19 mouse cellular contexts compared by ENCODE assay signal in the genomic region with DNA sequence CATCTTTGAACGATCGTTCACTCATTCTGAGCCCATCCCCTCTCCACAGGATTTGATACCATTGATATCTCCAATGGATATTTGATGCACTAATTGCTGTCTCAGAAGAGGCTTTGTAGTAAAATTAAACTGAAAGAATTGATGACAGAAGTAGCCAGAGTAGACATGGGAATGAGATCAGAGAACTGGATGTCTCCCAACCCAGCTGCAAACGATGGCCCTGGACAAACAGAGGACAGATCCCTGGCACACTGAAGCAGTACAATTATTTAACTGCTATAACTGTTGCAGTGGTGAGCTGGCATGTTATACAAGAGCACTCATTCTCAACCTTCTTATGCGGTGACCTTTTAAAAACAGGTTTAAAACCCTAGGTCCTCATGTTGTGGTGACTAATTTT.
DNase-seq lines count a peak whose midpoint lies in the region; ATAC-seq and TF ChIP-seq lines count a peak whose summit lies in the region.
"Had no signal": no experiment of that assay in that cellular context is flagged by ENCODE, and none has a peak within 500 bp of the region (broad histone marks: within the 10 kb centered on the region; RNA-seq: fewer than 3 reads in every experiment).

No protein-coding gene starts in this region.

- no peaks in the 10 kb centered on the region for H3K4me1 ChIP-seq in forebrain, postnatal 0 days (ENCODE audit: insufficient read depth)
- no peaks in the 10 kb centered on the region for H3K4me1 ChIP-seq in forebrain, embryonic 12.5 days
- no peaks in the 10 kb centered on the region for H3K4me1 ChIP-seq in heart, embryonic 11.5 days (ENCODE audit: control insufficient read depth, insufficient read depth, low read length)
- H3K4me1 ChIP-seq in lung, adult 2 months (ENCODE audit: control insufficient read depth, insufficient read depth, low read length), result no peaks in the 10 kb centered on the region
- no peaks in the 10 kb centered on the region for H3K4me1 ChIP-seq in intestine, embryonic 15.5 days (replicated peaks)
- H3K4me1 ChIP-seq: embryonic facial prominence, embryonic 10.5 days; hindbrain, embryonic 12.5 days; neural tube, embryonic 15.5 days had no signal

- 64% methylated on average over 4 of the region's 4 CpGs for WGBS in forebrain, postnatal 0 days
- WGBS in forebrain, embryonic 12.5 days, result 88% methylated on average over 4 of the region's 4 CpGs
- WGBS in heart, embryonic 11.5 days (ENCODE audit: insufficient replicate concordance), result 80% methylated on average over 4 of the region's 4 CpGs
- 67% methylated on average over 4 of the region's 4 CpGs for WGBS in lung, adult 2 months
- 82% methylated on average over 4 of the region's 4 CpGs for WGBS in intestine, embryonic 15.5 days

- H3K4me3 ChIP-seq in forebrain, postnatal 0 days (ENCODE audit: low read depth, low read length), result no peak overlapping the region
- H3K4me3 ChIP-seq in forebrain, embryonic 12.5 days (replicated peaks), result no peak overlapping the region
- H3K4me3 ChIP-seq in heart, embryonic 11.5 days (ENCODE audit: low read depth, low read length), result no peak overlapping the region
- H3K4me3 ChIP-seq in lung, adult 2 months (replicated peaks; ENCODE audit: extremely low read depth, low read depth, low read length), result no peak overlapping the region
- no peak overlapping the region for H3K4me3 ChIP-seq in intestine, embryonic 15.5 days (replicated peaks)
- H3K4me3 ChIP-seq: embryonic facial prominence, embryonic 10.5 days; hindbrain, embryonic 12.5 days; left cerebral cortex, adult 2 months; neural tube, embryonic 15.5 days had no signal

- no peak overlapping the region for H3K9ac ChIP-seq in forebrain, postnatal 0 days
- H3K9ac ChIP-seq in forebrain, embryonic 12.5 days, result no peak overlapping the region
- no peak overlapping the region for H3K9ac ChIP-seq in heart, embryonic 11.5 days (ENCODE audit: low read depth, low read length)
- H3K9ac ChIP-seq in intestine, embryonic 15.5 days, result no peak overlapping the region
- H3K9ac ChIP-seq: hindbrain, embryonic 12.5 days; neural tube, embryonic 15.5 days had no signal

- ATAC-seq in forebrain, postnatal 0 days, result no peak
- ATAC-seq in forebrain, embryonic 12.5 days (ENCODE audit: low FRiP score), result no peak
- ATAC-seq in heart, embryonic 11.5 days (replicated peaks; ENCODE audit: insufficient number of reproducible peaks, low FRiP score, low TSS enrichment), result no peak
- no peak for ATAC-seq in intestine, embryonic 15.5 days
- ATAC-seq: midbrain, embryonic 16.5 days had no signal

- peak; percentile 4 for DNase-seq in forebrain, postnatal 0 days
- peak; percentile 4 for DNase-seq in heart, adult 8-10 months (ENCODE audit: low spot score)
- DNase-seq in lung, postnatal 36 days, result peak; percentile 2
- DNase-seq in lung, adult 2 months, result no peak
- peak; percentile 42 for DNase-seq in skeletal muscle tissue, adult 2 months (ENCODE audit: low read depth, low spot score)
- DNase-seq: B cell, adult 2 months; kidney, adult 2 months; kidney, postnatal 10 days; lung, adult 18-20 months; thymus, postnatal 25 days had no signal

- no peak for TF ChIP-seq CTCF in forebrain, postnatal 0 days (IDR thresholded peaks at IDR 0.05; ENCODE audit: low read depth)
- TF ChIP-seq CTCF in lung, adult 2 months (IDR thresholded peaks at IDR 0.05; ENCODE audit: insufficient read depth, low read length), result no peak

- TF ChIP-seq POLR2A in lung, adult 2 months (IDR thresholded peaks at IDR 0.05; ENCODE audit: borderline replicate concordance, extremely low read depth, low read depth, low read length), result no peak

- H3K27ac ChIP-seq in forebrain, postnatal 0 days (ENCODE audit: low read depth, low read length), result no peak overlapping the region
- no peak overlapping the region for H3K27ac ChIP-seq in forebrain, embryonic 12.5 days
- H3K27ac ChIP-seq in heart, embryonic 11.5 days (ENCODE audit: low read depth, low read length), result no peak overlapping the region
- no peak overlapping the region for H3K27ac ChIP-seq in intestine, embryonic 15.5 days
- H3K27ac ChIP-seq: embryonic facial prominence, embryonic 10.5 days; hindbrain, embryonic 12.5 days; left cerebral cortex, adult 2 months; neural tube, embryonic 15.5 days had no signal

- H3K36me3 ChIP-seq in forebrain, postnatal 0 days (ENCODE audit: insufficient read depth), result no peaks in the 10 kb centered on the region
- no peaks in the 10 kb centered on the region for H3K36me3 ChIP-seq in forebrain, embryonic 12.5 days (replicated peaks)
- no peaks in the 10 kb centered on the region for H3K36me3 ChIP-seq in heart, embryonic 11.5 days (ENCODE audit: control insufficient read depth, insufficient read depth, low read length)
- H3K36me3 ChIP-seq in intestine, embryonic 15.5 days, result no peaks in the 10 kb centered on the region
- H3K36me3 ChIP-seq: embryonic facial prominence, embryonic 10.5 days; hindbrain, embryonic 12.5 days; neural tube, embryonic 15.5 days had no signal

- no peak overlapping the region for H3K4me2 ChIP-seq in forebrain, postnatal 0 days (ENCODE audit: low read depth)
- no peak overlapping the region for H3K4me2 ChIP-seq in forebrain, embryonic 12.5 days
- no peak overlapping the region for H3K4me2 ChIP-seq in heart, embryonic 11.5 days
- no peak overlapping the region for H3K4me2 ChIP-seq in intestine, embryonic 15.5 days (replicated peaks)
- H3K4me2 ChIP-seq: hindbrain, embryonic 12.5 days; liver, embryonic 11.5 days; neural tube, embryonic 15.5 days had no signal

- H3K9me3 ChIP-seq in forebrain, postnatal 0 days (ENCODE audit: low read length), result no peaks in the 10 kb centered on the region
- H3K9me3 ChIP-seq in forebrain, embryonic 12.5 days, result no peaks in the 10 kb centered on the region
- no peaks in the 10 kb centered on the region for H3K9me3 ChIP-seq in heart, embryonic 11.5 days (replicated peaks; ENCODE audit: control insufficient read depth, low read length)
- H3K9me3 ChIP-seq in intestine, embryonic 15.5 days, result no peaks in the 10 kb centered on the region
- H3K9me3 ChIP-seq: embryonic facial prominence, embryonic 10.5 days; hindbrain, embryonic 12.5 days; neural tube, embryonic 15.5 days had no signal

- no peaks in the 10 kb centered on the region for H3K27me3 ChIP-seq in forebrain, postnatal 0 days (ENCODE audit: insufficient read depth, low read length)
- no peaks in the 10 kb centered on the region for H3K27me3 ChIP-seq in forebrain, embryonic 12.5 days
- no peaks in the 10 kb centered on the region for H3K27me3 ChIP-seq in heart, embryonic 11.5 days (ENCODE audit: control insufficient read depth, insufficient read depth, low read length)
- no peaks in the 10 kb centered on the region for H3K27me3 ChIP-seq in intestine, embryonic 15.5 days (replicated peaks)
- H3K27me3 ChIP-seq: hindbrain, embryonic 12.5 days; neural tube, embryonic 15.5 days had no signal
